Mouse (Mus musculus): ENCODE measurements around the gene Unkl.
"Not testable (repeated sequence)": the region's sequence is repeated elsewhere in the genome, so short reads cannot be mapped to it uniquely, and the experiment has no call there.

The Unkl gene

DNA sequence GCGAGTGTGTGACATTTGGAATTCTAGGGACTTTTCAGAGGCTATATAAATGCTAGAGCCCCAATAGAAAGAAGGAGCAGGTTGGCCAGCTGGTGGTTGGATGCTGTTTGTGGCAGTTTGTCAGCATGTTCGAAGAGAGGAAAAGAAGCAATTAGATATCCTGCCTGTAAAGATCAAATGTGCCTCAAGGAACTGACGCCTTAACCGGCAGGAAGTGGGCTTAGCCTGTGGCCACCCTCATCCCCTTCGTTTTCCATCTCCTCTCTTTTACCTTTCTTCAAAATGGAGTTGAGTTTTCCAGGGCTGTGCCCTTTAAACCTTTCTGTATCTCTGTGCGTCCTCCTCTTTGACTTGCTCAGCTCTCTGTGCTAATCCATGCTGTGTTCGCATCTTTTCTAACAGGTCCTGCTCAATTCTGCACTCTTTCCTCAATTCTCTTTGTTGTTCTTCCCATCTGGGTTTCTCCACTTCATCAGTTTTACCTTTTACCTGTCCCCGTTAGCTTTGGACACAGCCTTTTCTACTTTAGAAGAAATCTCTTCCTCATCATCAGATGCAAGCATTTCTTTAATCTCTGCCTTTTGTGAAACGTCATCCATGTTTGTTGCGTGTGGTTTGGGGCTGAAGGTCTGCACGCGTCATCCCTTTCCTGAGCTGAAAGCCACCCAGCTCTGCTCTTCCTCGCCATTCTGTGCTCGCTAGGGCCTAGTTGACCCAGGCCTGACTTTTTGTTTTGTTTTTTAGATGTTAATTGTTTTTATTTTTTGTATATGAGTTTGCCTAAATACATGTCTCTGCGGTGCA is 31.5 kb downstream of the Unkl start:
- DNase-seq (ENCODE audit: low spot score in 2 of 2), result no peak

DNA sequence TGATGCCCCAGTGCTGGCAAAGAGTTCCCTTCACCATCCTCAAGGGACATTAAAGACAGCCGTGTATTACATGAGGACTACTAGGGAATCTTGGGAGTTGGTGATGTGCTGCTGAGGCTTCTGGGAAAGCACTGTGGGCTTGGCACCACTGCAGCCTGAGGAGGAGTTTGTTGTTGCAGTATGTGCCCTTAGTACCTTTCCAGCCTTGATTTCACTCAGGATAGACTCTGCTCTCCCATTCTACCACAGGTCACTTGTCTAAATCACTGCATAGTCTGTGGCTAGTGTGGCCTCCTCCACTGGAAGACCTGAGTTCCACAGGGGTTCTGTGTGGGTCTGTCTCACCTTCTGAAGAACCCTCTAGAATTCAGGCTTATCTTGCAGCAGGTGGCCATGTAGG is 32.5 kb downstream of the Unkl start:
- DNase-seq (ENCODE audit: low spot score in 2 of 2), result no peak

DNA sequence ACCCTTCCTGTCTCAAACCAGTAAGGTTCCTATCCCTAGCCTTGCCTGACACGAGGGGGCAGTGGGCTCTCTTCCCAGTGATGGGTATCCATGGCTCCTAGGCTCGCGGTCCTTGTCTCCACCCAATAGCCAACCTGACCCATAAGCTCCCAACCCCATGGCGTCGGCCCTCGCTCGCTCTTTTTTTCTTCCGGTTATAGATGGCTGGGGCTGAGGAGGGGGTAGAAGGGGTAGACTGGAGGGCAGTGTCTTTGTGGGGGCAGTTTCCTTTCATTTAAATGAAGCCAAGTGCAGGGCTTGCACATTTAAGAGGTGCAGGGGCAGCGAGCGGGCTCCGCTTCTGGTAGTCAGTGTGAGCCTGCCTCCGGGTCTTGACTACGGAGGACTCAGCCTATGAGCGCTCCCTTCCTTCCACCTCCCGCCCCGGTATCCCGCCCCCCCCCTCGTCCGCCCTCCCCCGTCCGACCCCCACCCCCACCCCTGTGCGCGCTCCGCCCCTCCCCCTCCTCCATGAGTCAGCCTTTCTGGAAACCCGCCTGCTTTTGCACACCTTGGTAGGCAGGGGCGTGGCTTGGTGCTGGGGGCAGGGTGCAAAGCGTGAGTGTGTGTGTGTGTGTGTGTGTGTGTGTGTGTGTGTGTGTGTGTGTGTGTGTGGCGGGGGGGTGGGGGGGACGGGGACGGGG is 33.8 kb downstream of the Unkl start:
- DNase-seq (ENCODE audit: low spot score in 2 of 2), result peak; percentile 42 to 43

DNA sequence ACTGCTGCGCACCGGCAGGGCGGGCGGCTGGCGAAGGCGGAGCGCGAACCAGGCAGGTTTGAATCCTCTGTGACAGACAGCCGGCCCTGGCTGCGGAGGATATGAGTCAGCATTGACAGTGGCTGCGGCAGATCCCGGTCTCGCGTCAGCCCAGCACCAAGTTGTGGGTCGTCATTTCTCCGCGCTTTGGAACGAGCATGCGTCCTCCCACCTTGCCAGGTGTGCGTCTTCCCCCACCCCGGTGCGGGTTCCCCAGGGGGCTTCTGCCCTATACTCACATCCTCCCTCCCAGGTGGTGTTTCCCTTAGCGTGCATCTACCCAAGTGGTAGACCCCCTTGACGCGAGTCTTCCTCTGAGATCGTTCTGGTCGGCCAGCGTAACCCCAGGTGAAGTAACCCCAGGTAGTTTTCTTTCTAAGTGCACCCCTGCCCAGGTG is 34.3 kb downstream of the Unkl start:
- DNase-seq (ENCODE audit: low spot score in 2 of 2), result not testable (repeated sequence)

GRCm38 (mm10) chr17:25222951-25223601 is 34.9 kb downstream of the Unkl start:
- DNase-seq (ENCODE audit: low spot score in 2 of 2), result no peak

- DNase-seq (ENCODE audit: low spot score in 2 of 2), result no peak
These were observed 36.5 kb downstream of the Unkl start for GRCm38 (mm10) chr17:25224586-25225222.

- no peak for DNase-seq (ENCODE audit: low spot score in 2 of 2)
These were observed 37.5 kb downstream of the Unkl start for GRCm38 (mm10) chr17:25225659-25226058.

DNA sequence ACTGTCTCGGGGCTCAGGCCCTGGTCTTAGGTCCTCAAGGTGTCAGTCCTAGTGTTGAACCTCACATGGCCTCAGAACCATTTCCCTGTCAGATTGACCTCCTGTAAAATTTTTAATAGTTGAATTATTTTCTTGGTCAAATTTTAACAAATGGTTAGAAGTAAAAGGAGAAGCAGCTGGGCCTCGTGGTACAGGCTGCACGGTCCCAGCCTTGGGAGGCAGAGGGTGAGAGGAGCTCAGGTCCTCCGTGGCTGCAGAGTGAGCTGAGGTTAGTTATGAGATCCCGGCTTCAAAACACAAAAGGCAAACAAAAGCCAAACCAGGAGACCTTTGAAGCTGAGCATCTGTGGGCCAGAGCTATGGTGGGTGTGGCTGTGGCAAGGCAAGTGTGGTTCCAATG is 39.8 kb downstream of the Unkl start:
- DNase-seq (ENCODE audit: low spot score in 2 of 2), result no peak

- not testable (repeated sequence) for DNase-seq (ENCODE audit: low spot score in 2 of 2)
These were observed 41.9 kb downstream of the Unkl start for GRCm38 (mm10) chr17:25230014-25230655.

GRCm38 (mm10) chr17:25230700-25231099 is 42.5 kb downstream of the Unkl start:
- no peak for DNase-seq (ENCODE audit: low spot score in 2 of 2)

- not testable (repeated sequence) for DNase-seq (ENCODE audit: low spot score in 2 of 2)
These were observed 43.4 kb downstream of the Unkl start for GRCm38 (mm10) chr17:25231621-25232020.

GRCm38 (mm10) chr17:25235635-25236034 is 47.4 kb downstream of the Unkl start:
- DNase-seq (ENCODE audit: low spot score in 2 of 2), result no peak

- DNase-seq (ENCODE audit: low spot score in 2 of 2), result peak; percentile 67 to 84
These were observed 51.8 kb downstream of the Unkl start, which contains the start of the genes Gnptg and Tsr3 for GRCm38 (mm10) chr17:25239695-25240636. Gnptg (minus strand) TSS chr17:25240124. Tsr3 (plus strand) TSS chr17:25240170.

DNA sequence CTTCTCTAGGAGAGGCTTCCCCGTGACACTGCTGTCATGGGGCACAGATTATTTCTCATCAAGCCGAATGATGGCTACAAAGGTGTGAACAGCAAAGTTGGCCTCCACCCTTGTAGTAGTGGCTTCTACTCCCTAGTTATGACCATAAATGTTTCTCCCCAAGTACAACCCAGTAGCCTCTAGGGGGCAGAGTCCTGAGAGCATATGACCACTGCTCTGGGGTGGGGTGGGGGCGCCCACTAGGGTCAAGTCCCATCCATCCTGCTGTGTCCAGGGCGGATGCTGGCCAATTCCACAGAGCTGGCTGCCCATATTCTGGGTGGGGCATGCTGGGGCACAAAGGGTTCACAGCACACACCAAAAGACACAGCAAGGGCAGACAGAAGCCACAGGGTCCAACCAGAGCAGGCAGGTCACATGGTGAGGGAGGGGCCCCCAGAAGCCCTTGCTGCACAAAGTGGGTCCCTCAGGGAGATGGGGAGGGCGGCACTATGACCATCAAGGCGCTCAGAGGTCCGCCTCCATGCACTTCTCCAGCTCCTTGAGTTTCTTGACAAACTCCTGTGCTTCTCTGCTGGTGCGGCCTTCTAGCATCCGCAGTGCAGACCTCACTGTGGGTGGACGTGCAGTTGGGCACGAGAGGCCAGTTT is 55.1 kb downstream of the Unkl start:
- DNase-seq (ENCODE audit: low spot score in 2 of 2), result no peak

DNA sequence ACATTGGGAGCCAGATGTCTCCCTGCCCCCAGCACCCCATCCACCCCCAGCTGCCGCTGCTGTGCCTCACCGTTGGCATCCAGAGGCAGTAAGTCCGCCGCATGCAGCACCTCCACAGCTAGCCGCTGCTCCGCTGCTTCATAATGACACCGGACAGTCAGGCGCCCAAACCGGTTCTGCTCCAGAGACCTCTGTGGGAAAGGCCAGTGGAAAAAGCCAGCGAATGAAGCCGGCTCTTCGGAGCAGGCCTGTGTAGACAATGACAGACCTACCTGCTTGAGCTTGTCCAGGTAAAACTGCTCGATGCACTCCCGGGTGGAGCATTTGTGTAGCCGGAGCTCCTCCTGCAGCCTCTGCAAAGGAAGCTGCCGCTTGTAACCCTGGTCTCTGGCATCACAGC is 56.0 kb downstream of the Unkl start:
- DNase-seq (ENCODE audit: low spot score in 2 of 2), result no peak

DNA sequence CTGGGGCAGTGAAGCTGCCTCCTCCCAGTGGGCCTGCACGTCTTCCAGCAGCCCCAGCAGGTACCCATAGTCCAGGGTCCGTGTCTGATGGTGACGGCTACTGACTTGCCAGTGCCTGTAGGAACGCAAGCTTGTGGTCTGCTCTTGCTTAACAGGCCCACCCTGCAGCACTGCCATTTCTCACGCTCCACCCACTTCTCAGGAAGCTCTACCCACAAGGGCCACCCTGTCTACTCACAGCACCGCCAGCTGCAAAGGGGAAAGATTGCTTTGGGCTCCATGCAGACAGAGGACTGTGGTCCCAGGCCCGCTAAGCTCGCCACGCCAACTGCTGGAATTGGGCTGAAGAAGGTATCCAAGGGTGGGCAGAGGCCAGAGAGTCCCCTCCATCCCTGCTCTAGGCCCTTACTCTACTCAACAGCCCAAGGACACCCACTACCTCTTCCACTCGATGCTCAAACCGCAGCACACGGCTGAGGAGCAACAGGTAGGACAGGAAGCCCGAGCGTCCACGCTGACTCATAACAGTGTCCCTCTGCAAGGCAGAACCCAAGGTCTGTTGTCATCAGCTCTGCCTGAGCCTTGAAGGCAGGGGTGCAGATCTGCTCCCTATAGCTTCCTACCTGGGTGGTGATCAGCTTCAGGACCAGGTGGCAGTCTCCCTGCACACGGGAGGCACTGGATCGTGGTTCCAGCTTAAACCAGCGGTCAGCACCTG is 60.0 kb downstream of the Unkl start:
- DNase-seq (ENCODE audit: low spot score in 2 of 2), result no peak

- DNase-seq (ENCODE audit: low spot score in 2 of 2), result peak in 1 of 2 experiments; percentile 54
These were observed 62.1 kb downstream of the Unkl start for GRCm38 (mm10) chr17:25250181-25250835.

- DNase-seq (ENCODE audit: low spot score in 2 of 2), result no peak
These were observed 64.4 kb downstream of the Unkl start for GRCm38 (mm10) chr17:25252643-25253042.

GRCm38 (mm10) chr17:25253760-25254159 is 65.6 kb downstream of the Unkl start:
- DNase-seq (ENCODE audit: low spot score in 2 of 2), result no peak
